Mouse (Mus musculus) olfactory bulb, adult 2 months (tissue): ENCODE measurements around the gene Stard7.

Source experiments
- CTCF ChIP-seq: fragments of 200-500 bp; IDR thresholded peaks from 2 replicates; pipeline ENCODE4 v1.5.1; 2012; ENCODE audit warnings: low read depth, mild to moderate bottlenecking, low read length, moderate library complexity; ENCODE audit not compliant: insufficient read depth
- POLR2A ChIP-seq: fragments of 200-500 bp; IDR thresholded peaks from 2 replicates; pipeline ENCODE4 v1.6.1; 2012; ENCODE audit warnings: mild to moderate bottlenecking, low read depth, low read length, moderate library complexity; ENCODE audit not compliant: insufficient read depth

- TF ChIP-seq POLR2A = no peak
- no peak for TF ChIP-seq CTCF
Observed at GRCm38 (mm10) chr2:127312801-127313200, 42.8 kb downstream of the Stard7 start.
